Mouse (Mus musculus): ENCODE measurements around the gene Grik1.

DNA sequence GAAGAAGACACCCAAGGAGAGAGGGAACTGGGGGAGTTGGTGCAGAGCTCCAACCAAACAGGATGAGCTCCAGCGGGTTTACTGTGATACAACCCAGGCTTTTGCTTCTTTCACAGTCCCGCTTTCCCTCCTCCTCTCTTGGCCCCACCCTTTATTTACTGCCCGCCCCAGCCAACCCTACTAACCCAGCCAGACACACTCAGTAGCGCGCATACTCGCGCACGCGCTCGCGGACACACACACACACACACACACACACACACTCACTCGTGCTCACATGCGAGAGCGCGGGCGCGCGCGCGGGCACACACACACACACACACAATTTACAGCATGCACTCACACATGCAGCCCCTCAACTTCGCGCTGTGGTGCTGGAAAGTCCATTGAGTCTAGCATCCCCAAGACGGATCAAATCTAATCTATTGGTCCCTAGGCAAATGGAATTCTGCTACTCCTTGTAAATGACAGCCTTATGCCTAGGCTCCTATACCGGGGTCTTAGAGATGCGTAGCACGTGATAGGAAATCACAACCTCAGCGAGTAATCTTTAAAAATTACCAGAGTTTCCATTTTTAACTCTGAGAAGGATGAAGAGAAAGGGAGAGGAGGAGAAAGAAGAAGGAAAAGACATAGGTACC lies at the start of gene Grik1:
- TF ChIP-seq POLR2A (IDR thresholded peaks at IDR 0.05; ENCODE audit: insufficient read depth, low read depth, low read length) (no peak), CTCF (IDR thresholded peaks at IDR 0.05; ENCODE audit: insufficient read depth, low read depth, low read length) (no peak)
